Mouse (Mus musculus) E14TG2a.4 (cell line): ENCODE results near the gene R3hdm4.

Experiments
- CTCF ChIP-seq: conservative IDR thresholded peaks from 2 replicates; pipeline ENCODE4 v1.5.1; 2014; ENCODE audit warnings: low read length
- NANOG ChIP-seq: IDR thresholded peaks from 2 replicates; pipeline ENCODE4 v1.6.1; 2014; ENCODE audit warnings: borderline replicate concordance, low read length, mixed read lengths
- POU5F1 ChIP-seq: IDR thresholded peaks from 2 replicates; pipeline ENCODE4 v1.6.1; 2014; ENCODE audit warnings: low read length, borderline replicate concordance

DNA sequence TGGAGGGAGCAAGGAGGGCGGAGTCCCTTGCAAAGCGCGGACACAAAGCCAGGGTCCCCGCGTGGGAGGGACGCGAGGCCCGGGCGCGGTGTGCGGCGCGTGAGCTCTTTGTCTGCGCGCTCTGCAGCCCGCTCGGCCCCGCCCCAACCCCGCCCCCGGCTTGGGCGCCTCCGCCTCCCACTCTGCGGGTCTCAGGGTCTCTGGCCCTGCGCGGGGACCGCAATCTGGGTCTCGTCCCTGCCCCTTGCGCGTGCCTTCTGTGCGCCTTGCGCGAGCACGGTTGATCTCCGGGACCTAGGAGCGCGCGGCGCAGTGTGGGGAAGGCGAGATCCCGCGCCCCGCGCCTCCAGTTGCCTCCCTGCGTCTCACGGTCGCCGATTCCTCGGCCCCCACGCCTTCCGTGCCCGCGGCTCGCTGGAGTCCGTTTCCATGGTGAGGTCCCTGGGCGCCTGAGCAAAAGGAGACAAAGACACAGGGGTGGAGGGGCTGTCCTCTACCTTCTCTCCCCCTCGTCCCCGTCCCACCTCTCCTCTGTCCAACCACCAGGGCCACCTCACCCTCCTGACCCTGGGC is 46.6 kb downstream of the R3hdm4 start, which contains the start of the genes Prtn3 and Plppr3:
- no peak for TF ChIP-seq CTCF
- TF ChIP-seq POU5F1 = no peak
- no peak for TF ChIP-seq NANOG
